ENCODE assay signal across 17 mouse cellular contexts in genomic region chr17:28846974-28847617, GRCm38 (mm10). TPM values are rescaled to one million over a fixed set of nuclear protein-coding genes. Genes with fewer than 3 reads are reported as not detected.
DNase-seq lines count a peak whose midpoint lies in the region; ATAC-seq lines count a peak whose summit lies in the region.
"Had no signal": no experiment of that assay in that cellular context is flagged by ENCODE, and none has a peak within 500 bp of the region (broad histone marks: within the 10 kb centered on the region; RNA-seq: fewer than 3 reads in every experiment).

No protein-coding gene starts in this region.

- H3K9ac ChIP-seq in heart, embryonic 11.5 days (ENCODE audit: low read depth, low read length), result no peak overlapping the region
- H3K9ac ChIP-seq: limb, embryonic 13.5 days; midbrain, embryonic 12.5 days; neural tube, embryonic 12.5 days had no signal

- H3K4me3 ChIP-seq in heart, embryonic 10.5 days, result 0 out of 2 replicates have a peak overlapping the region, but pooled peaks have one; percentile 3
- no peak overlapping the region for H3K4me3 ChIP-seq in heart, embryonic 11.5 days (ENCODE audit: low read depth, low read length)
- H3K4me3 ChIP-seq: gastrocnemius, adult 2 months; limb, embryonic 13.5 days; midbrain, embryonic 12.5 days; neural tube, embryonic 12.5 days had no signal

- no peak for ATAC-seq in heart, embryonic 11.5 days (replicated peaks; ENCODE audit: insufficient number of reproducible peaks, low FRiP score, low TSS enrichment)
- ATAC-seq in megakaryocyte progenitor cell, adult 5-6 weeks (replicated peaks; ENCODE audit: poor library complexity), result peak; percentile 76
- ATAC-seq: inflammation-experienced regulatory T-cells, adult 6 months had no signal

- H3K27me3 ChIP-seq in heart, embryonic 10.5 days (ENCODE audit: insufficient read depth, poor library complexity, severe bottlenecking), result peaks cover 7% of the 10 kb centered on the region; the same call in 1 of the 2 replicates
- H3K27me3 ChIP-seq in heart, embryonic 11.5 days (ENCODE audit: control insufficient read depth, insufficient read depth, low read length), result no peaks in the 10 kb centered on the region
- H3K27me3 ChIP-seq: limb, embryonic 13.5 days; midbrain, embryonic 12.5 days; neural tube, embryonic 12.5 days had no signal

- H3K4me2 ChIP-seq in heart, embryonic 11.5 days, result no peak overlapping the region
- H3K4me2 ChIP-seq: limb, embryonic 13.5 days; midbrain, embryonic 12.5 days; neural tube, embryonic 12.5 days had no signal

- WGBS in heart, embryonic 10.5 days, result 21% methylated on average over 11 of the region's 11 CpGs
- WGBS in heart, embryonic 11.5 days (ENCODE audit: insufficient replicate concordance), result 20% methylated on average over 11 of the region's 11 CpGs

- H3K4me1 ChIP-seq in heart, embryonic 10.5 days, result peaks cover 13% of the 10 kb centered on the region
- peaks cover 9% of the 10 kb centered on the region for H3K4me1 ChIP-seq in heart, embryonic 11.5 days (ENCODE audit: control insufficient read depth, insufficient read depth, low read length)
- H3K4me1 ChIP-seq: midbrain, embryonic 12.5 days; neural tube, embryonic 12.5 days had no signal

- H3K27ac ChIP-seq in heart, embryonic 10.5 days, result peak overlapping the region; percentile 33
- no peak overlapping the region for H3K27ac ChIP-seq in heart, embryonic 11.5 days (ENCODE audit: low read depth, low read length)
- H3K27ac ChIP-seq: gastrocnemius, adult 2 months; limb, embryonic 13.5 days; midbrain, embryonic 12.5 days; neural tube, embryonic 12.5 days had no signal

- H3K9me3 ChIP-seq in heart, embryonic 10.5 days, result no peaks in the 10 kb centered on the region
- no peaks in the 10 kb centered on the region for H3K9me3 ChIP-seq in heart, embryonic 11.5 days (replicated peaks; ENCODE audit: control insufficient read depth, low read length)
- H3K9me3 ChIP-seq: midbrain, embryonic 12.5 days; neural tube, embryonic 12.5 days had no signal

- H3K36me3 ChIP-seq in heart, embryonic 10.5 days, result no peaks in the 10 kb centered on the region
- H3K36me3 ChIP-seq in heart, embryonic 11.5 days (ENCODE audit: control insufficient read depth, insufficient read depth, low read length), result no peaks in the 10 kb centered on the region
- H3K36me3 ChIP-seq: limb, embryonic 13.5 days; midbrain, embryonic 12.5 days; neural tube, embryonic 12.5 days had no signal

- peak; percentile 87 for DNase-seq in heart, embryonic 10.5 days (ENCODE audit: low spot score)
- peak; percentile 39 for DNase-seq in right cerebral cortex, adult 18-20 months
- DNase-seq in right cerebral cortex, postnatal 25 days, result no peak
- no peak for DNase-seq in testis, postnatal 10 days (ENCODE audit: low spot score)
- DNase-seq in urinary bladder, adult 18-20 months (ENCODE audit: low spot score in 2 of 2), result no peak
- no peak for DNase-seq in gastrocnemius, adult 18-20 months (ENCODE audit: low spot score)
- DNase-seq: adrenal gland, adult 8-10 months; gastrocnemius, adult 2 months; kidney, postnatal 36 days; retina, postnatal 1 day had no signal

RNA-seq across cellular contexts. Expression of gene Pnpla1, which starts 11.1 kb away (rescaled TPM):
- not detected in 2 replicates for polyA plus RNA-seq in heart, embryonic 10.5 days (2016; fragmentation: Nextera tagmentation; extraction: Ambion mirVana)
- 0.06 TPM in 1 of 2 replicates, not detected in the other for polyA plus RNA-seq in heart, embryonic 11.5 days (2014; fragmentation: Nextera tagmentation; extraction: Ambion mirVana)
- total RNA-seq in megakaryocyte progenitor cell, adult 5-6 weeks (2015), result 0.02 and 0.10 TPM in 2 replicates
- 0.14 TPM in 1 of 2 replicates, not detected in the other for total RNA-seq in megakaryocyte progenitor cell, adult 5-6 weeks (2017)
- total RNA-seq in gastrocnemius, adult 18-20 months (2021), result under 1 TPM in 1 of 2 experiments, not detected in 1; 0.05 TPM
- total RNA-seq: gastrocnemius, adult 2 months; heart, postnatal 25 days had no signal
- polyA plus RNA-seq: inflammation-experienced regulatory T-cells, adult 6 months; midbrain, embryonic 12.5 days; neural tube, embryonic 12.5 days had no signal

RNA-seq across cellular contexts. Expression of gene Brpf3, which starts 46.2 kb away (rescaled TPM):
- 14.1 and 14.5 TPM in 2 replicates for polyA plus RNA-seq in heart, embryonic 10.5 days (2016; fragmentation: Nextera tagmentation; extraction: Ambion mirVana)
- 12.1 and 13.4 TPM in 2 replicates for polyA plus RNA-seq in heart, embryonic 11.5 days (2014; fragmentation: Nextera tagmentation; extraction: Ambion mirVana)
- 29.5 and 29.9 TPM in 2 replicates for total RNA-seq in megakaryocyte progenitor cell, adult 5-6 weeks (2015)
- total RNA-seq in megakaryocyte progenitor cell, adult 5-6 weeks (2017), result 3.4 and 3.9 TPM in 2 replicates
- total RNA-seq in gastrocnemius, adult 18-20 months (2021), result 10 to 100 TPM; 15.2 to 15.6 TPM

Comparison
In these comparisons a context has a peak if more than half of its experiments do, and no peak if none do; other contexts are left out.
1. DNase-seq: peak in heart, embryonic 10.5 days (single experiment) and right cerebral cortex, adult 18-20 months (single experiment); none in right cerebral cortex, postnatal 25 days (single experiment), testis, postnatal 10 days (single experiment), urinary bladder, adult 18-20 months (0 of 2) and gastrocnemius, adult 18-20 months (single experiment).